Mouse (Mus musculus) CH12.LX (cell line): ENCODE data around the gene Rtf2.

ENCODE experiments used
- CHD2 ChIP-seq: IDR thresholded peaks from 2 replicates; pipeline ENCODE4 v1.6.1; 2011; ENCODE audit warnings: low read length, improper control_type of control experiment
- CTCF ChIP-seq, 2 experiments: IDR thresholded peaks in 1 of 2; conservative IDR thresholded peaks in 1 of 2; 2 replicates each; pipeline ENCODE4 v1.5.1; 2011 to 2012; ENCODE audit warnings: low read depth in 2 of 2, low read length in 2 of 2, improper control_type of control experiment in 1 of 2, inconsistent platforms in 1 of 2, mild to moderate bottlenecking in 1 of 2, moderate library complexity in 1 of 2
- EP300 ChIP-seq: IDR thresholded peaks from 2 replicates; pipeline ENCODE4 v1.6.1; 2011; ENCODE audit warnings: low read length, improper control_type of control experiment
- NRF1 ChIP-seq: IDR thresholded peaks from 2 replicates; pipeline ENCODE4 v1.6.1; 2014; ENCODE audit warnings: low read depth, mild to moderate bottlenecking, inconsistent platforms, low read length, improper control_type of control experiment, moderate library complexity
- POLR2A ChIP-seq: IDR thresholded peaks from 2 replicates; pipeline ENCODE4 v1.6.1; 2011; ENCODE audit warnings: low read depth, mild to moderate bottlenecking, improper control_type of control experiment, low read length

GRCm38 (mm10) chr2:172395961-172396360 is 44.4 kb upstream of the Rtf2 start:
- TF ChIP-seq CHD2 (no peak), CTCF (conservative IDR thresholded peaks at IDR 0.05 in 1 of 2, IDR thresholded peaks at IDR 0.05 in 1 of 2; ENCODE audit: low read depth in 2 of 2, low read length in 2 of 2) (no peak), EP300 (no peak), NRF1 (no peak), POLR2A (no peak)
